Comparison of ENCODE assay signal across 8 mouse cellular contexts in the genomic region with DNA sequence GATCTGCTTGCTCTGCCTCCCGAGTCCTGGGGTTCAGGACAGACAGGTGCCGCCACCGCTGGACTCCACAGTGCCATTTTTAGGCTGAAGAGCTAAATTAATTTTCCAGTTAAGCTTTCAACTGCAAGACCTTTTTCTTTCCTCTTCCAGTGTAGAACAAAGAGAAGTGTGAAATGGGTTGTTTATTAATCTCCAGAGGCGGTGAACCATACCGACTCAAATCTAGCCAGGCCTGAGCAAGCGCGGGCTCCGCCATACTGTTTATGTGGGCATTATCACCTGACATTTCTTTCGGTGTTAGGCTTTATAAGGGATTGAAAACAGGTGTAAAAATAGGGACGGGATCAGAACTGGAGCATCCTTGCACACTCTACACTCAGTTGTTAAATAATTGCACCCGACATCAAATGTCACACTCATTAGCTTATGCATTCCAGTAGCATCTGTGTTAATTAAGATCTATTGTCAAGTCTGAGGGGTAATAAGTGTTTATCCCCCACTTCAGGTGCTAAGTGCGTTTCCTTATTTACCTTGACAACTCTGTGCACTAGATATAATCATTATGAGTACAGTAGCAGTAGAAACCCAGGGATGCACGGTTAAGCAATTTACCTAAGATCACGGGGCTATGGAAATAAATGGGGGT. TPM values are rescaled to one million over a fixed set of nuclear protein-coding genes. Genes with fewer than 3 reads are reported as not detected.
DNase-seq lines count a peak whose midpoint lies in the region; ATAC-seq lines count a peak whose summit lies in the region.

No protein-coding gene starts in this region.

- H3K27ac ChIP-seq in heart, embryonic 10.5 days = 0 out of 2 replicates have a peak overlapping the region, but pooled peaks have one; percentile 10
- no peak overlapping the region for H3K27ac ChIP-seq in embryonic facial prominence, embryonic 10.5 days (replicated peaks)
- H3K27ac ChIP-seq in midbrain, embryonic 13.5 days = no peak overlapping the region

- no peak for ATAC-seq in midbrain, embryonic 13.5 days
- no peak for ATAC-seq in granulocyte monocyte progenitor cell, adult 5-6 weeks (replicated peaks; ENCODE audit: poor library complexity, severe bottlenecking)

- H3K9me3 ChIP-seq in heart, embryonic 10.5 days = no peaks in the 10 kb centered on the region
- H3K9me3 ChIP-seq in embryonic facial prominence, embryonic 10.5 days = no peaks in the 10 kb centered on the region
- no peaks in the 10 kb centered on the region for H3K9me3 ChIP-seq in midbrain, embryonic 13.5 days

- H3K27me3 ChIP-seq in heart, embryonic 10.5 days (ENCODE audit: insufficient read depth, poor library complexity, severe bottlenecking) = no peaks in the 10 kb centered on the region
- H3K27me3 ChIP-seq in embryonic facial prominence, embryonic 10.5 days (replicated peaks; ENCODE audit: low read depth, poor library complexity, severe bottlenecking) = no peaks in the 10 kb centered on the region
- H3K27me3 ChIP-seq in midbrain, embryonic 13.5 days = no peaks in the 10 kb centered on the region

- peak; percentile 33 for DNase-seq in heart, embryonic 10.5 days (ENCODE audit: low spot score)
- DNase-seq in heart, adult 8-10 months (ENCODE audit: low spot score) = no peak
- DNase-seq in embryonic facial prominence, embryonic 10.5 days (ENCODE audit: low spot score) = no peak
- peak; percentile 43 for DNase-seq in kidney, adult 18-20 months
- DNase-seq in yolk sac, embryonic 10.5 days (ENCODE audit: low spot score) = no peak
- no peak for DNase-seq in left cerebral cortex, adult 11 months (ENCODE audit: low spot score)

- peak overlapping the region; percentile 82 for H3K4me2 ChIP-seq in midbrain, embryonic 13.5 days (replicated peaks)

- H3K4me3 ChIP-seq in heart, embryonic 10.5 days = peak overlapping the region; percentile 93
- H3K4me3 ChIP-seq in embryonic facial prominence, embryonic 10.5 days = peak overlapping the region; percentile 92
- peak overlapping the region; percentile 96 for H3K4me3 ChIP-seq in midbrain, embryonic 13.5 days (replicated peaks)

- 84% methylated on average over 14 of the region's 14 CpGs for WGBS in heart, embryonic 10.5 days
- 84% methylated on average over 14 of the region's 14 CpGs for WGBS in embryonic facial prominence, embryonic 10.5 days
- 68% methylated on average over 14 of the region's 14 CpGs for WGBS in midbrain, embryonic 13.5 days

- peak overlapping the region; percentile 94 for H3K9ac ChIP-seq in midbrain, embryonic 13.5 days (replicated peaks)

- H3K4me1 ChIP-seq in heart, embryonic 10.5 days = peaks cover 51% of the 10 kb centered on the region
- H3K4me1 ChIP-seq in embryonic facial prominence, embryonic 10.5 days = peaks cover 33% of the 10 kb centered on the region
- H3K4me1 ChIP-seq in midbrain, embryonic 13.5 days (replicated peaks) = peaks cover 43% of the 10 kb centered on the region

- H3K36me3 ChIP-seq in heart, embryonic 10.5 days = no peaks in the 10 kb centered on the region
- no peaks in the 10 kb centered on the region for H3K36me3 ChIP-seq in embryonic facial prominence, embryonic 10.5 days (replicated peaks)
- H3K36me3 ChIP-seq in midbrain, embryonic 13.5 days = no peaks in the 10 kb centered on the region

RNA-seq across cellular contexts. Expression of gene Rab21, which starts 1.6 kb away (rescaled TPM):
- 3.4 and 3.6 TPM in 2 replicates for polyA plus RNA-seq in heart, embryonic 10.5 days (2016; fragmentation: Nextera tagmentation; extraction: Ambion mirVana)
- 10 to 100 TPM; 74.8 to 90.9 (median 80.1) TPM for total RNA-seq in heart, adult 8-10 months (2022)
- 2.6 and 2.9 TPM in 2 replicates for polyA plus RNA-seq in embryonic facial prominence, embryonic 10.5 days (2016; fragmentation: Nextera tagmentation; extraction: Ambion mirVana)
- 6.7 and 7.0 TPM in 2 replicates for polyA plus RNA-seq in midbrain, embryonic 13.5 days (2015; fragmentation: Nextera tagmentation; extraction: Ambion mirVana)
- 60.9 and 70.6 TPM in 2 replicates for total RNA-seq in granulocyte monocyte progenitor cell, adult 5-6 weeks (2014; fragmentation: Nextera tagmentation)
- total RNA-seq in granulocyte monocyte progenitor cell, adult 5-6 weeks (2017) = 42.5 and 47.1 TPM in 2 replicates

RNA-seq across cellular contexts. Expression of gene Tmem19, which starts 48.5 kb away (rescaled TPM):
- polyA plus RNA-seq in heart, embryonic 10.5 days (2016; fragmentation: Nextera tagmentation; extraction: Ambion mirVana) = 24.1 and 25.9 TPM in 2 replicates
- total RNA-seq in heart, adult 8-10 months (2022) = 10 to 100 TPM in 3 of 4 experiments, 1 to 10 TPM in 1; 9.9 to 12.7 (median 11.3) TPM
- 26.1 and 27.9 TPM in 2 replicates for polyA plus RNA-seq in embryonic facial prominence, embryonic 10.5 days (2016; fragmentation: Nextera tagmentation; extraction: Ambion mirVana)
- 41.9 and 43.4 TPM in 2 replicates for polyA plus RNA-seq in midbrain, embryonic 13.5 days (2015; fragmentation: Nextera tagmentation; extraction: Ambion mirVana)
- 13.3 and 15.2 TPM in 2 replicates for total RNA-seq in granulocyte monocyte progenitor cell, adult 5-6 weeks (2014; fragmentation: Nextera tagmentation)
- total RNA-seq in granulocyte monocyte progenitor cell, adult 5-6 weeks (2017) = 13.0 and 23.7 TPM in 2 replicates

Comparison
In these comparisons a context has a peak if more than half of its experiments do, and no peak if none do; other contexts are left out.
1. DNase-seq: peak in heart, embryonic 10.5 days (single experiment) and kidney, adult 18-20 months (single experiment); none in heart, adult 8-10 months (single experiment), embryonic facial prominence, embryonic 10.5 days (single experiment), yolk sac, embryonic 10.5 days (single experiment) and left cerebral cortex, adult 11 months (single experiment).
2. Peak in every context shown above with its lines, with median percentiles within 50 percentile points of each other: H3K4me3 ChIP-seq.